Mouse (Mus musculus) lung, embryonic 16.5 days (tissue): Measurements from ENCODE around the gene Lmbr1. TPM values are rescaled to one million over a fixed set of nuclear protein-coding genes. Genes with fewer than 3 reads are reported as not detected.
"Not testable (repeated sequence)": the region's sequence is repeated elsewhere in the genome, so short reads cannot be mapped to it uniquely, and the experiment has no call there.

Experiments
- ATAC-seq: fragments of 200-750 bp; cut with Nextera tagmentation; 2 replicates; pipeline ENCODE4 v1.8.0; 2017; ENCODE audit warnings: low read depth, mild to moderate bottlenecking, moderate library complexity
- H3K27ac ChIP-seq: fragments of 300-500 bp; sonication (generic); 2 replicates; pipeline ENCODE4 v1.5.1; 2014; ENCODE audit warnings: mild to moderate bottlenecking, control low read depth, low read length
- H3K27me3 ChIP-seq: fragments of 300-500 bp; sonication (generic); 2 replicates; pipeline ENCODE4 v1.6.1; 2014; ENCODE audit warnings: low read depth, low read length, mixed read lengths; ENCODE audit not compliant: control insufficient read depth, insufficient read depth
- H3K36me3 ChIP-seq: fragments of 300-500 bp; sonication (generic); 2 replicates; pipeline ENCODE4 v1.6.1; 2014; ENCODE audit warnings: low read length; ENCODE audit not compliant: control insufficient read depth, insufficient read depth
- H3K4me1 ChIP-seq: fragments of 300-500 bp; sonication (generic); replicated peaks from 2 replicates; pipeline ENCODE4 v1.6.1; 2014; ENCODE audit warnings: low read length, mixed read lengths; ENCODE audit not compliant: control insufficient read depth, insufficient read depth
- H3K4me2 ChIP-seq: fragments of 300-500 bp; sonication (generic); 2 replicates; pipeline ENCODE4 v1.6.1; 2014; ENCODE audit warnings: low read depth, low read length, control low read depth
- H3K4me3 ChIP-seq: fragments of 300-500 bp; sonication (generic); 2 replicates; pipeline ENCODE4 v1.5.1; 2014; ENCODE audit warnings: mild to moderate bottlenecking, low read length, control low read depth
- H3K9ac ChIP-seq: fragments of 300-500 bp; sonication (generic); 2 replicates; pipeline ENCODE4 v1.6.1; 2014; ENCODE audit warnings: low read length, control low read depth
- H3K9me3 ChIP-seq: fragments of 300-500 bp; sonication (generic); 2 replicates; pipeline ENCODE4 v1.6.1; 2016; ENCODE audit warnings: low read length; ENCODE audit not compliant: control insufficient read depth
- WGBS: fragments of 180-500 bp; shearing (Covaris S2); extraction: QIAGEN DNeasy Blood & Tissue Kit; methylation state at CpG from one replicate; pipeline ENCODE4 v1.1.7; 2014; 5-methylcytosine and 5-hydroxymethylcytosine counted together
- polyA plus RNA-seq: library from polyadenylated mRNA; unstranded; fragments of >200 nt; fragmentation: Nextera tagmentation; extraction: Ambion mirVana; gene quantifications from 2 replicates; pipeline ENCODE4 v1.2.1, GENCODE M21; 2015

The Lmbr1 gene
- polyA plus RNA-seq: 10.4 and 10.7 TPM in 2 replicates

GRCm38 (mm10) chr5:29378298-29379036, at the start of gene Lmbr1:
TSS of gene Lmbr1 (minus strand) at chr5:29378390.
- ATAC-seq: peak; percentile 98
- H3K27me3 ChIP-seq: no peaks in the 10 kb centered on the region
- peaks cover 7% of the 10 kb centered on the region for H3K4me1 ChIP-seq
- peak within 1 kb of the TSS; percentile 89 for H3K9ac ChIP-seq
- H3K9me3 ChIP-seq: no peaks in the 10 kb centered on the region
- under 1% methylated on average over 40 of the region's 40 CpGs for WGBS
- H3K36me3 ChIP-seq: no peaks in the 10 kb centered on the region
- peak within 1 kb of the TSS; percentile 92 for H3K4me2 ChIP-seq
- H3K4me3 ChIP-seq: peak within 1 kb of the TSS; percentile 96
- H3K27ac ChIP-seq: peak within 1 kb of the TSS; percentile 75

DNA sequence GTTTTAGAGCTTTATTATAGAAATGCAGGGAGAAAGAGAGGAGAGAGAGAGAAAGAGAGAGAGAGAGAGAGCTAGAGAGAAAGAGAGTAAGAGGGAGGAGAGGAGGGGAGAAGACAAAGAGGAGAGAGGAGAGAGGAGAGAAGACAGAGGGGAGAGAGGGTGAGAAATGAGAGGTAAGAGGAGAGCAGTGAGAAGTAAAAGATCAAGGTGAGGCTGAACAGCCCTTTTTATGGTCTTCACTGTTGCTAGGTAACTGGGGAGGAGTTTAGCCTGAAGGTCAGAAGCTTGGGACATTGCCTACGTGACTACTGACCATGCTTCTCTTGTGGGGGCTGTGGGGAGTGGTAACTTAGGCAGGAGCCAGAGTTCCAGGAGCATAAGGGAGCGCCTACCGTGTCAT, 45.1 kb upstream of the Lmbr1 start:
- H3K9ac ChIP-seq, H3K4me2 ChIP-seq, H3K27me3 ChIP-seq, H3K9me3 ChIP-seq, H3K4me1 ChIP-seq, H3K36me3 ChIP-seq, H3K27ac ChIP-seq, H3K4me3 ChIP-seq, ATAC-seq: not testable (repeated sequence)
- WGBS: 38% methylated on average over 3 of the region's 3 CpGs

GRCm38 (mm10) chr5:29413041-29413440, 34.9 kb upstream of the Lmbr1 start:
- WGBS: 78% methylated on average over 3 of the region's 3 CpGs
- ATAC-seq: no peak
- H3K27me3 ChIP-seq: no peaks in the 10 kb centered on the region

DNA sequence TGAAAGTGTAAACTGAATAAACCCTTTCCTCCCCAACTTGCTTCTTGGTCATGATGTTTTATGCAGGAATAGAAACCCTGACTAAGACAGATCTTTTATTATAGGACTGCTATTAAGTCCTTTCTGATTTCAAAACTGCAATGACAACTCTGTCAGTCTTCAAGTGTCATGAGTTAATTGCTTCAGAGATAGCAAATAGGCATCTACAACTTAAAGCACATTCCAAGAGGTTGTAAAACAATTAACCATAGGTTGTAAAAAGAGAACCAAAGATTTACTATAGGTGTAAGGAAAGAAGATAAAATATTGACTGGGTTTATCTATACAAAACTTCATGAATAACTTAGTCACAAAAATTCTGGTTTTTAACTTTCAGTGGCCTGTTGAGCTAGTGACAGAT, 32.7 kb upstream of the Lmbr1 start:
- ATAC-seq: no peak

More at GRCm38 (mm10) chr5:29413041-29413440, 34.9 kb upstream of the Lmbr1 start:
- H3K36me3 ChIP-seq: no peaks in the 10 kb centered on the region
- no peak overlapping the region for H3K4me3 ChIP-seq
- H3K9me3 ChIP-seq: no peaks in the 10 kb centered on the region
- no peak overlapping the region for H3K9ac ChIP-seq
- no peaks in the 10 kb centered on the region for H3K4me1 ChIP-seq
- no peak overlapping the region for H3K27ac ChIP-seq
- no peak overlapping the region for H3K4me2 ChIP-seq

DNA sequence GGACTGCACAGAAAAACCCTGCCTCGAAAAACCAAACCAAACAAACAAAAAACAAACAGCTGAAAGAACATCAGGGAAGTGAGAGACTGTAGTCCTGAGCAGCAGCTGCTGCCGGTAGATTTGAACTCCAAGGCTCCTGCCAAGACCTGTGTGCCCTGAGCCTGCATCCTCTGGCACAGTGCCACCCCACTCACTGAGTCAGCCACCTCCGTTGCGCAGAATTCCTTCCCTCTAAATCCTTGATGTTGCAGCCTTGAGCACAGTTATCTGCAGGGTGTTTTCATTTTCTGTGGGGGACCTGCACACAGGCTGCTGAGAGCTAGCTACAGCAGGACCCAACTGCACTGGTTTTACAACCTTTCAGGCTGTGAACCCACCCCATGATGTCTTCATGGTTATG, 20.2 kb upstream of the Lmbr1 start:
- Histone ChIP-seq H3K9ac (no peak overlapping the region), H3K4me2 (no peak overlapping the region), H3K27me3 (no peaks in the 10 kb centered on the region), H3K9me3 (no peaks in the 10 kb centered on the region), H3K4me3 (no peak overlapping the region), H3K27ac (no peak overlapping the region), H3K36me3 (no peaks in the 10 kb centered on the region), H3K4me1 (no peaks in the 10 kb centered on the region)
- no peak for ATAC-seq
- 40% methylated on average over 4 of the region's 4 CpGs for WGBS

More for the DNA sequence above, 32.7 kb upstream of the Lmbr1 start:
- no peak overlapping the region for H3K9ac ChIP-seq
- no peaks in the 10 kb centered on the region for H3K9me3 ChIP-seq
- no peaks in the 10 kb centered on the region for H3K4me1 ChIP-seq
- H3K27me3 ChIP-seq: no peaks in the 10 kb centered on the region
- H3K4me2 ChIP-seq: no peak overlapping the region
- no peaks in the 10 kb centered on the region for H3K36me3 ChIP-seq
- no peak overlapping the region for H3K27ac ChIP-seq
- H3K4me3 ChIP-seq: no peak overlapping the region

- Histone ChIP-seq H3K4me1 (peaks cover 15% of the 10 kb centered on the region), H3K27ac (peak overlapping the region; percentile 4; the same call in 1 of the 2 replicates), H3K4me2 (no peak overlapping the region), H3K9me3 (no peaks in the 10 kb centered on the region), H3K36me3 (no peaks in the 10 kb centered on the region), H3K4me3 (no peak overlapping the region), H3K9ac (no peak overlapping the region), H3K27me3 (no peaks in the 10 kb centered on the region)
- WGBS: 16% methylated on average over 15 of the region's 15 CpGs
- peak; percentile 7; the same call in 1 of the 2 replicates for ATAC-seq
These were observed 11.0 kb upstream of the Lmbr1 start for GRCm38 (mm10) chr5:29388944-29389765.

GRCm38 (mm10) chr5:29388181-29388943, 10.2 kb upstream of the Lmbr1 start:
- peak overlapping the region; percentile 85 for H3K27ac ChIP-seq
- H3K4me3 ChIP-seq: no peak overlapping the region
- H3K4me1 ChIP-seq: peaks cover 15% of the 10 kb centered on the region
- H3K36me3 ChIP-seq: no peaks in the 10 kb centered on the region
- H3K9me3 ChIP-seq: no peaks in the 10 kb centered on the region
- peak overlapping the region; percentile 26 for H3K4me2 ChIP-seq
- no peaks in the 10 kb centered on the region for H3K27me3 ChIP-seq
- peak; percentile 88 for ATAC-seq
- peak overlapping the region; percentile 27; the same call in 1 of the 2 replicates for H3K9ac ChIP-seq
- 18% methylated on average over 7 of the region's 7 CpGs for WGBS

DNA sequence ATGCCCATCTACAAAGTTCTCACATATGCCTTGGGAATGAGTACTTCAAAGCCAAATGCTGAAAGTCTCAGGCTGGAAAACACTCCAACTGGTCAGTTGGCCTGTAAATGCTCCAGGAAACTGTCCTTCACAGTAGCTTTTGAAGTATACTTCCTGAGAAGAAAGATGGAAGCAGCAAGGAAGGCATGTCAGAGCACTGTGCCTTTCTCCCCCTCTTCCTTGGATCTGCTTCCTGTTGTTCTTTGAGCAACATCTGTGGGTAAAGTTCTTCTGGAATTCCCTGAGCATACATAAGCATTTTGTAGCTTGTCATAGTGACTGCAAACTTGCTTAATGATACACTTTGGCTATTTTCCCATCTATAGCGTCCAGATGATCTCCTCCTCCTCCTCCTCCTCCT, 9.4 kb upstream of the Lmbr1 start:
- Histone ChIP-seq H3K4me3 (no peak overlapping the region), H3K36me3 (no peaks in the 10 kb centered on the region), H3K9me3 (no peaks in the 10 kb centered on the region), H3K27ac (peak overlapping the region; percentile 85), H3K4me1 (peaks cover 15% of the 10 kb centered on the region), H3K27me3 (no peaks in the 10 kb centered on the region), H3K4me2 (no peak overlapping the region), H3K9ac (no peak overlapping the region)
- 0% methylated on average over 1 of the region's 1 CpGs for whole genome bisulfite sequencing
- peak; percentile 28; the same call in 1 of the 2 replicates for ATAC-seq

DNA sequence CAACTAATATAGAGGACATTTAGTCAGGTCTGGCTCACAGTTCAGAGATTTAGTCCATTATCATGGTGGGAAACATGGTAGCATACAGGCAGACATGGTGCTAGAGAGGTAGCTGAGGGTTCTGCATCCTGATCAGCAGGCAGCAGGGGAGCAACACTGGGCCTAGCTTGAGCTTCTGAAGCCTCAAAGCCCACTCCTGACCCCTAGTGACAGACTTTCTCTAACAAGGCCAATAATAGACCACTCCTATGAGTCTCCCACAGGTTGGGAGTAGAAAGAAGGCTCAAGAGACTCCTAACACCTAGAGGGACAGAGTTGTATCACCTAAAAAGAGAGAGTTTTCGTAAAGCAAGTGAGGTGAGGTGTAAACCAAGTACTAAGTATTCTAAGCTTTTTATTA, 4.6 kb upstream of the Lmbr1 start:
- H3K4me1 ChIP-seq: peaks cover 6% of the 10 kb centered on the region; the same call in 1 of the 2 replicates
- no peak for ATAC-seq
- no peak overlapping the region for H3K4me2 ChIP-seq
- H3K4me3 ChIP-seq: no peak overlapping the region
- H3K9me3 ChIP-seq: no peaks in the 10 kb centered on the region
- H3K9ac ChIP-seq: no peak overlapping the region
- H3K27ac ChIP-seq: no peak overlapping the region
- no peaks in the 10 kb centered on the region for H3K36me3 ChIP-seq
- 63% methylated on average over 1 of the region's 1 CpGs for WGBS
- H3K27me3 ChIP-seq: no peaks in the 10 kb centered on the region
